Mouse (Mus musculus) cerebellum, adult 2 months (tissue): Measurements from ENCODE around the gene Dennd4b. TPM values are rescaled to one million over a fixed set of nuclear protein-coding genes. Genes with fewer than 3 reads are reported as not detected.

Experiments used
- DNase-seq, 2 experiments: peaks; one replicate each; pipeline ENCODE4 v3.0.0; 2021
- H3K27ac ChIP-seq: fragments of 200-500 bp; 2 replicates; pipeline ENCODE4 v1.5.1; 2012; ENCODE audit warnings: low read length, control low read depth, inconsistent platforms; ENCODE audit not compliant: insufficient read depth
- H3K27me3 ChIP-seq: fragments of 200-500 bp; 2 replicates; pipeline ENCODE4 v1.6.1; 2012; ENCODE audit warnings: inconsistent platforms, mild to moderate bottlenecking, low read length, moderate library complexity; ENCODE audit not compliant: control insufficient read depth, insufficient read depth
- H3K4me1 ChIP-seq: fragments of 200-500 bp; 2 replicates; pipeline ENCODE4 v1.6.1; 2011; ENCODE audit warnings: low read length; ENCODE audit not compliant: control insufficient read depth, insufficient read depth
- H3K4me3 ChIP-seq: fragments of 200-500 bp; replicated peaks from 2 replicates; pipeline ENCODE3; 2011; ENCODE audit warnings: mild to moderate bottlenecking, low read depth, low read length, control low read depth; ENCODE audit not compliant: insufficient read depth
- CTCF ChIP-seq: fragments of 200-500 bp; IDR thresholded peaks from 2 replicates; pipeline ENCODE4 v1.5.1; 2011; ENCODE audit warnings: low read depth, mild to moderate bottlenecking, control low read depth, low read length, moderate library complexity, borderline replicate concordance; ENCODE audit not compliant: insufficient read depth
- POLR2A ChIP-seq: fragments of 200-500 bp; IDR thresholded peaks from 2 replicates; pipeline ENCODE4 v1.6.1; 2011; ENCODE audit warnings: low read length, control low read depth, borderline replicate concordance; ENCODE audit not compliant: insufficient read depth
- WGBS: fragments of 180-500 bp; shearing (Covaris S2); methylation state at CpG from one replicate; pipeline ENCODE4 v1.1.7; 2018; 5-methylcytosine and 5-hydroxymethylcytosine counted together
- polyA plus RNA-seq: library from polyadenylated mRNA; depleted of rRNA; stranded (reverse); fragments of >200 nt; gene quantifications from 2 replicates; pipeline ENCODE4 v1.2.3, GENCODE M21; 2012

The Dennd4b gene
- polyA plus RNA-seq, 1 experiment = 65.4 TPM

DNA sequence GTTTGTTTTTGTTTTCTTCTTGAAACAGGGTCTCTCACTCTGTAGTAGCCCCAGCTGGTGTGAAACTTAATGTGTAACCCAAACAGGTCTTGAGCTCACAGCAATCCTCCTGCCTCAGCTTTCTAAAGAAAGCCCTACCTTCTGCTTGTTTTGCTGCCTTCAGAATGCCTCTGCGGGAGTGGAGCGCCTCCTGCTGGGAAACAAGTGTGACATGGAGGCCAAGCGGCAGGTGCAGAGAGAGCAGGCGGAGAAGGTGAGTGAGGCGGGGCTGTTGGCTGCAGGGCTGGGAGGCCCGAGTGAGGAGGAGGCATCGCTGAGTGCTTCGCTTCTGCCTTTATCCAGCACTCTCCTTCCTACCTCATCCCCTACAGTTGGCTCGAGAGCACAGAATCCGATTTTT lies 40.7 kb upstream of the Dennd4b start:
- no peak for DNase-seq
- WGBS = 69% methylated on average over 10 of the region's 10 CpGs
- H3K4me1 ChIP-seq = no peaks in the 10 kb centered on the region; the same call in 1 of the 2 replicates
- no peak overlapping the region for H3K27ac ChIP-seq
- H3K4me3 ChIP-seq = no peak overlapping the region
- no peaks in the 10 kb centered on the region for H3K27me3 ChIP-seq
- TF ChIP-seq POLR2A (no peak), CTCF (no peak)

DNA sequence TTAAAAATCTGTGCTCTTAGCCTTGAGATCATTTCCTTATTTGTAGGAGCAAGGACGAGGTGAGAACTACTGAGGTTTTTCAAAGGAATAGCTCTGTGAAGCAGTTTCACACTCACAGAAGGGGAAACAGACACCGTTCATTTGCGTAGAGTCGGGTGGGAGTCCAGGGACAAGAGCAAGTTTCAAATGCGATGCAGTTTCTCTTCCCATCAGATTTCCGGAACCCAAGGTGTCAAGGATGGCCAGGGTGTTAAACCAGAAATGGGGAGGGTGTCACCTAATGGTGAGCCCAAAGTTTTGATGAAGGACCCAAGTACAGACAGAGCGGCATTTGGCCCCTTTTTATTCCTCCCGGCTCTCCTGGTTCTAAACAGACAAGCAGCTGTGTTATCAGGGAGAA lies 33.9 kb upstream of the Dennd4b start:
- H3K27ac ChIP-seq = no peak overlapping the region
- 15% methylated on average over 8 of the region's 8 CpGs for WGBS
- H3K4me3 ChIP-seq = peak overlapping the region; percentile 70
- TF ChIP-seq CTCF = no peak
- TF ChIP-seq POLR2A = no peak
- no peak for DNase-seq
- no peaks in the 10 kb centered on the region for H3K4me1 ChIP-seq
- no peaks in the 10 kb centered on the region for H3K27me3 ChIP-seq

DNA sequence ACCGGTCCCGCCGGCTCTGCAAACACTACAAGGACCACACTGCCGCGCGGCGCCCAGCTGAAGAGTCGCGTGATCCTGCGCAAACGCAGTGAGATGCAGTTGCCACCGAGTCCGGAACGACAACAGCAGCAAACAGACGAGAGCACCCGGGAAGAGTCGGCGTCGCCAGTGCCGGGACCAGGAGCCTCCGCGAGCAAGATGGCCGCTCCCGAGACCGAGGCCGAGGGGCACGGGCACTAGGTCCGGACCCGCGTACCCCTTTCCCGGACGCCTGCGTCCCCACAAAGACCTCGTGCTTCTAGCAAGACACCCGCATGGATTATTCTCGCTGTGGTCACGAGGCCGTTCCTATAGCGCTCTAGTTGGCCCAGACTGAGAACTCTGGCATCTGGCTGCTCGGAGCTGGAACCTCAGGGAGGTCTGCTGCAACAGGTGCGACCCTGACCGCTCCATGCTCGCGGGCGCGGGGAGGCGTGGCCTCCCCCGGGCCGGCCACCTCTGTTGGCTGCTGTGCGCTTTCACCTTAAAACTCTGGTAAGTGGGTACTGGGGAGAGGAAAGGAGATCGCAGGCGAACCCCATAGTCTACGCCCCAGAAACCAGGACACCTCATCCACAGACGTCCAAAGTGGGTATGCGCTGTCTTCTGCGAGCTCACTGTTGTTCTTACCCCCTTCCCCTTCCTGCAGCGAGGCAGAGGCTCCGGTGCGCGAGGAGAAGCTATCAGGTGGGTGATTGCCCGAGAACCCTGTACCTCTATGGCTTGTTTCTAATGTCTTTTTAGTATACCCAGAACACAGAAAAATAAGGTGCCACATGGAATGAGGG lies 33.3 kb upstream of the Dennd4b start, which contains the start of gene Jtb:
Gene Jtb, plus strand, starts transcription at position 91 of the 827 bp plus-strand sequence.
- TF ChIP-seq POLR2A (peak; percentile 75), CTCF (no peak)
- H3K27me3 ChIP-seq = no peaks in the 10 kb centered on the region
- no peak within 1 kb of the TSS for H3K27ac ChIP-seq
- no peaks in the 10 kb centered on the region for H3K4me1 ChIP-seq
- under 1% methylated on average over 61 of the region's 61 CpGs for WGBS
- peak; percentile 93 to 95 for DNase-seq
- peak within 1 kb of the TSS; percentile 70 for H3K4me3 ChIP-seq

GRCm38 (mm10) chr3:90241251-90241650 lies 23.7 kb upstream of the Dennd4b start:
- no peak for DNase-seq
- H3K27ac ChIP-seq = no peak overlapping the region
- 81% methylated on average over 2 of the region's 2 CpGs for WGBS
- no peaks in the 10 kb centered on the region for H3K27me3 ChIP-seq
- H3K4me1 ChIP-seq = no peaks in the 10 kb centered on the region
- no peak for TF ChIP-seq CTCF
- no peak for TF ChIP-seq POLR2A
- no peak overlapping the region for H3K4me3 ChIP-seq

GRCm38 (mm10) chr3:90241669-90242358 lies 23.2 kb upstream of the Dennd4b start:
- DNase-seq = no peak
- Histone ChIP-seq H3K27ac (no peak overlapping the region), H3K4me3 (no peak overlapping the region), H3K4me1 (no peaks in the 10 kb centered on the region), H3K27me3 (no peaks in the 10 kb centered on the region)
- TF ChIP-seq POLR2A (no peak), CTCF (no peak)
- 87% methylated on average over 10 of the region's 10 CpGs for WGBS

GRCm38 (mm10) chr3:90242984-90243775 lies 21.8 kb upstream of the Dennd4b start, which contains the start of gene Creb3l4:
TSS of gene Creb3l4 (minus strand) at chr3:90243512.
- DNase-seq = no peak
- 24% methylated on average over 19 of the region's 19 CpGs for WGBS
- no peak within 1 kb of the TSS for H3K27ac ChIP-seq

GRCm38 (mm10) chr3:90245406-90245805 lies 19.6 kb upstream of the Dennd4b start:
- TF ChIP-seq CTCF = no peak
- no peak overlapping the region for H3K4me3 ChIP-seq
- H3K27me3 ChIP-seq = no peaks in the 10 kb centered on the region
- no peak for DNase-seq
- no peaks in the 10 kb centered on the region for H3K4me1 ChIP-seq
- WGBS = 80% methylated on average over 2 of the region's 2 CpGs
- H3K27ac ChIP-seq = no peak overlapping the region

More at GRCm38 (mm10) chr3:90242984-90243775, 21.8 kb upstream of the Dennd4b start, which contains the start of gene Creb3l4:
- TF ChIP-seq CTCF = no peak
- no peak for TF ChIP-seq POLR2A
- Histone ChIP-seq H3K4me3 (no peak within 1 kb of the TSS), H3K4me1 (no peaks in the 10 kb centered on the region), H3K27me3 (no peaks in the 10 kb centered on the region)
